Mouse (Mus musculus) embryonic facial prominence, embryonic 12.5 days (tissue): ENCODE results near the gene Hebp1. TPM values are rescaled to one million over a fixed set of nuclear protein-coding genes. Genes with fewer than 3 reads are reported as not detected.

Experiments used
- ATAC-seq: fragments of 200-750 bp; cut with Nextera tagmentation; 2 replicates; pipeline ENCODE4 v1.8.0; 2017; ENCODE audit not compliant: insufficient number of reproducible peaks, insufficient read depth, low FRiP score, low TSS enrichment
- H3K27ac ChIP-seq: fragments of 300-500 bp; sonication (generic); 2 replicates; pipeline ENCODE4 v1.5.1; 2016; ENCODE audit warnings: mild to moderate bottlenecking
- H3K27me3 ChIP-seq: fragments of 300-500 bp; sonication (generic); 2 replicates; pipeline ENCODE4 v1.6.1; 2016; ENCODE audit warnings: mild to moderate bottlenecking, moderate library complexity
- H3K36me3 ChIP-seq: fragments of 300-500 bp; sonication (generic); 2 replicates; pipeline ENCODE4 v1.6.1; 2016; ENCODE audit warnings: mild to moderate bottlenecking
- H3K4me1 ChIP-seq: fragments of 300-500 bp; sonication (generic); 2 replicates; pipeline ENCODE4 v1.6.1; 2016
- H3K4me2 ChIP-seq: fragments of 300-500 bp; sonication (generic); replicated peaks from 2 replicates; pipeline ENCODE4 v1.6.1; 2016; ENCODE audit warnings: mild to moderate bottlenecking, moderate library complexity
- H3K4me3 ChIP-seq: fragments of 300-500 bp; sonication (generic); 2 replicates; pipeline ENCODE4 v1.5.1; 2016; ENCODE audit warnings: mild to moderate bottlenecking
- H3K9ac ChIP-seq: fragments of 300-500 bp; sonication (generic); 2 replicates; pipeline ENCODE4 v1.6.1; 2016; ENCODE audit warnings: mild to moderate bottlenecking, moderate library complexity
- H3K9me3 ChIP-seq: fragments of 300-500 bp; sonication (generic); 2 replicates; pipeline ENCODE4 v1.6.1; 2016; ENCODE audit warnings: mild to moderate bottlenecking, moderate library complexity
- WGBS: fragments of 180-500 bp; shearing (Covaris S2); methylation state at CpG from one replicate; pipeline ENCODE4 v1.1.7; 2016; 5-methylcytosine and 5-hydroxymethylcytosine counted together
- polyA plus RNA-seq: library from polyadenylated mRNA; unstranded; fragments of >200 nt; fragmentation: Nextera tagmentation; extraction: Ambion mirVana; gene quantifications from 2 replicates; pipeline ENCODE4 v1.2.1, GENCODE M21; 2016

The Hebp1 gene
- polyA plus RNA-seq, 1 experiment from 2014 or later: 6.8 TPM

GRCm38 (mm10) chr6:135175014-135175413 is 22.8 kb downstream of the Hebp1 start:
- WGBS: 95% methylated on average over 1 of the region's 1 CpGs
- Histone ChIP-seq H3K4me3 (no peak overlapping the region), H3K4me1 (no peaks in the 10 kb centered on the region), H3K27me3 (no peaks in the 10 kb centered on the region), H3K9ac (no peak overlapping the region), H3K27ac (no peak overlapping the region), H3K9me3 (no peaks in the 10 kb centered on the region), H3K36me3 (no peaks in the 10 kb centered on the region), H3K4me2 (no peak overlapping the region)
- ATAC-seq: no peak

DNA sequence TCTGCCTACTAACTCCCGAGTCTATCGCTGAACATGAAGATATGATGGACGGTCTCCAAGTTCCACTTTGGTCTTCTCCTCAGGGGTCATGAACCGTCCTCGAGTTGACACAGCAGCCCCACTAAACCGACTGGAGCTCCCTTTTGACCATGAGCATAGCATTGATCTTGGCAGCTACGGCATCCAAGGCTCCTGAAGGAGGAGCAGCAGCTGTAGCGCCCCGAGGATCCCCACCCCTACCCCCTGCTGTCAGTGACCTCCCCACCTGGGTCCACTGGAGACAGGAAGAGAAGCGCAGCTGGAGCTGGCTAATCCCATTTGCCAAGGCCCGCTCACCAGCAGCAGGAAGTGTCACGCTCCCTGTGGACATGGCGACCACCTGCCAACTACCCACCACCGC is 26.1 kb downstream of the Hebp1 start:
- ATAC-seq: no peak
- Histone ChIP-seq H3K4me2 (no peak overlapping the region), H3K9me3 (no peaks in the 10 kb centered on the region), H3K27ac (no peak overlapping the region), H3K36me3 (no peaks in the 10 kb centered on the region), H3K9ac (no peak overlapping the region), H3K4me1 (0 out of 2 replicates have a peak, but pooled peaks cover 4% of the 10 kb centered on the region), H3K27me3 (no peaks in the 10 kb centered on the region), H3K4me3 (no peak overlapping the region)
- 60% methylated on average over 14 of the region's 14 CpGs for WGBS

DNA sequence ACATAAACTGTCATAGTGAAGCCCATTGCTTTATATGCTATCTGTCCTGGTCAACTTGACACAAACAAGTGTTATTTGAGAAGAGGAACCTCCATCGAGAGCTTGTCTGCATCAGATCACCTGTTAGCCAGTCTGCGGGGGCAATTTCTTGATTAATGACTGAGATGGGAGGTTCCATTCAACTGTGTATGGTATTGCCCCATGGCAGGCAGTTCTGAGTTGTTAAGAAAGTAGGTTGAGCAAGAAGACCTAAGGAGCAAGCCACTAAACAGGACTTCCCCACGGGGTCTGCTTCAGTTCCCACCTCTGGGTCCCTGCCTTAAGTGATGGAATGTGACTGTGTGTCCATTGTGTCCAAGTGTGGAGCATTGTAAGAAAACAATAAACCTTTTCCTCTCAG is 28.6 kb downstream of the Hebp1 start:
- H3K9ac ChIP-seq: no peak overlapping the region
- no peak overlapping the region for H3K4me2 ChIP-seq
- whole genome bisulfite sequencing: 89% methylated on average over 3 of the region's 3 CpGs
- no peaks in the 10 kb centered on the region for H3K36me3 ChIP-seq
- no peaks in the 10 kb centered on the region for H3K27me3 ChIP-seq
- 0 out of 2 replicates have a peak, but pooled peaks cover 4% of the 10 kb centered on the region for H3K4me1 ChIP-seq
- no peak overlapping the region for H3K27ac ChIP-seq
- no peak overlapping the region for H3K4me3 ChIP-seq
- no peak for ATAC-seq
- H3K9me3 ChIP-seq: no peaks in the 10 kb centered on the region

GRCm38 (mm10) chr6:135168471-135168870 is 29.4 kb downstream of the Hebp1 start:
- 74% methylated on average over 6 of the region's 6 CpGs for WGBS

DNA sequence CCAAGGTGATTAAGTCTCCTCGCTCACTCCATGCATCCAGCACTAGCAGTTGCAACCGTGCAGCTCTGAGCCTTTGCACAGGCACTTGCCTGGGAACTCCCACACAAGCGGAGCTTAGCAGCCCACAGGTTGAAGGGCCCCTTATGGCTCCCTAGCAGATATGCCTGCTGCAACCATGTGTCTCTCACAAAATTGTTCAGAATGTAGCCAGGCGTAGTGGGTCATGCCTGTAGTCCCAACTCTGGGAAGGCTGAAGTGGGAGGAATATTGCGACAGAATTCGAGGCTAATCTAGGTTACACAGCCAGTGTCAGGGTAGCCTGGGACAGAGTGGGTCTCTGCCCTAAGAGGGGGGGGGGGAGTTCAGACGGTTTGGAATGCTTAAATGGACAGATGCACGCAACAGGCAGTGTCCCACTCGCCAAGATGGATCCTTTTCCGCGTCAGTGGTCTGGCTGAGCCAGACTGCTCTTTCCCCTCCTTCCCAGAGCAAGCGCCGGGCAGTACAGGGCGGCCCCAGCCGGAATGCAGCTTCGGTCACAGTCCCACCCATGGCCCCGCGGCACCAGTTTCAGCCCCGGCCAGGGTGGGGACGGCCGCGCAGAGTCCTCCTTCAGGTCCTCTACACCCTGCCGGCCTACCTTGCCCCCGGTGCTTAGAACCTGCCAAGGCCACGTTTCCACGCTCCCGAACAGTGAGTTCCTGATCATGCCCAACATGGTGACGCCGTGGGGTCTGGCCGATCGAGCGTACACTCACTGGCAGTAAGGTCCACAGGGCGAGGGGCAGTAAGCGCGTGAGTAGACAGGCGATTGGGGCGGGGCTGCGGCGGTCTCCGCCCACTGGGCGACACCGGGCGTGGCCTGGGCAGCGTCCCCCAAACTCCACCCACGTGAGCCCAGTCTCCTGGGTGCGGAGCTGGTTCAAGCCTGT is 30.2 kb downstream of the Hebp1 start:
- Histone ChIP-seq H3K4me2 (peak overlapping the region; percentile 93), H3K4me1 (0 out of 2 replicates have a peak, but pooled peaks cover 6% of the 10 kb centered on the region), H3K27ac (no peak overlapping the region), H3K36me3 (no peaks in the 10 kb centered on the region), H3K27me3 (no peaks in the 10 kb centered on the region), H3K9ac (peak overlapping the region; percentile 64), H3K9me3 (no peaks in the 10 kb centered on the region), H3K4me3 (peak overlapping the region; percentile 59)
- 4% methylated on average over 46 of the region's 46 CpGs for WGBS
- ATAC-seq: peak; percentile 90

More at GRCm38 (mm10) chr6:135168471-135168870, 29.4 kb downstream of the Hebp1 start:
- no peaks in the 10 kb centered on the region for H3K27me3 ChIP-seq
- peak overlapping the region; percentile 93 for H3K4me2 ChIP-seq
- H3K9ac ChIP-seq: peak overlapping the region; percentile 64
- H3K27ac ChIP-seq: no peak overlapping the region
- ATAC-seq: no peak
- H3K4me3 ChIP-seq: peak overlapping the region; percentile 59
- H3K36me3 ChIP-seq: no peaks in the 10 kb centered on the region
- H3K9me3 ChIP-seq: no peaks in the 10 kb centered on the region
- H3K4me1 ChIP-seq: 0 out of 2 replicates have a peak, but pooled peaks cover 4% of the 10 kb centered on the region

GRCm38 (mm10) chr6:135166712-135167111 is 31.1 kb downstream of the Hebp1 start:
- Histone ChIP-seq H3K9me3 (no peaks in the 10 kb centered on the region), H3K27me3 (no peaks in the 10 kb centered on the region), H3K4me2 (no peak overlapping the region), H3K36me3 (no peaks in the 10 kb centered on the region), H3K4me3 (no peak overlapping the region), H3K4me1 (0 out of 2 replicates have a peak, but pooled peaks cover 6% of the 10 kb centered on the region), H3K27ac (no peak overlapping the region), H3K9ac (no peak overlapping the region)
- ATAC-seq: no peak
- 63% methylated on average over 5 of the region's 5 CpGs for WGBS

DNA sequence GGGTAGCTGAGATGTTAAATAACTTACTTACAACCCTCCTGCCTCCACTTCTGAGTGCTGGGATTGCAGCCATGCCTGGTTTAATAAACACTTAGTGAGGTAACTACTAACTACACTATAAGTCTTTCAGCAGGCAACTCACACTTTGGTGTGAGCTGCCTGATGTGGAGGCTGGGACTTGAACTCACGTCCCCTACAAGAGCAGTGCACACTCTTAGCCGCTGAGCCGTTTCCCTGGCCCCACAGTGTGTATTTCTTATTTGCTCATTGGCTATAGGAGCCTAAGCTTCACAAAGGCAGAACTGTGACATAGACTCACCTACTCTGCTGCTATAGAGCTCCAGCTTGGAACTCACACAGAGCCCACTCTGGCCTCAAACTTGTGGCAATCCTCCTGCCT is 31.6 kb downstream of the Hebp1 start:
- no peak overlapping the region for H3K27ac ChIP-seq
- H3K36me3 ChIP-seq: no peaks in the 10 kb centered on the region
- H3K4me3 ChIP-seq: no peak overlapping the region
- H3K9me3 ChIP-seq: no peaks in the 10 kb centered on the region
- ATAC-seq: no peak
- WGBS: 92% methylated on average over 3 of the region's 3 CpGs
- H3K4me1 ChIP-seq: 0 out of 2 replicates have a peak, but pooled peaks cover 6% of the 10 kb centered on the region
- H3K4me2 ChIP-seq: no peak overlapping the region
- H3K9ac ChIP-seq: no peak overlapping the region
- H3K27me3 ChIP-seq: no peaks in the 10 kb centered on the region

GRCm38 (mm10) chr6:135165706-135166105 is 32.1 kb downstream of the Hebp1 start:
- 83% methylated on average over 2 of the region's 2 CpGs for WGBS
- H3K27me3 ChIP-seq: no peaks in the 10 kb centered on the region
- no peak for ATAC-seq
- H3K4me1 ChIP-seq: 0 out of 2 replicates have a peak, but pooled peaks cover 6% of the 10 kb centered on the region
- no peaks in the 10 kb centered on the region for H3K9me3 ChIP-seq
- H3K4me2 ChIP-seq: no peak overlapping the region
- H3K36me3 ChIP-seq: no peaks in the 10 kb centered on the region
- no peak overlapping the region for H3K9ac ChIP-seq
- no peak overlapping the region for H3K27ac ChIP-seq
- no peak overlapping the region for H3K4me3 ChIP-seq

DNA sequence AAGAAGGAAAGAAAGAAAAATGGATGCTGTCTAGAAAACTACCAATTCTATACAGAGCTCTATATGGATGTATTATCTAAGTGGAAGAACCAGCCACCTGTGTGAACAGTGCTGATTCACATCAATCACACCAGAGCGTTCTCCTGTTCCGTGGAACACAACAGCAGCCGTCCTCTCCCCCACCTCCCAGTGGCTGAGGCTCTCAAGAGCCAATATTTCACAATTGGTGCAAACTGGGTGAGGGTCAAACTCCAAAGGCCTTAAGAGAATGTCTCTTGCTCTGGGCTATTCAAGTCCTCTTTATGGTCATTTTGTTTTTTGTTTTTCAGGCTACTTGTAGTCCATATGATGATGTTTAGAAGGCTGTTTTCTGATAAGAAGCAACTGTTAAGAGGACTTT is 32.6 kb downstream of the Hebp1 start:
- Histone ChIP-seq H3K4me2 (no peak overlapping the region), H3K36me3 (no peaks in the 10 kb centered on the region), H3K9ac (no peak overlapping the region), H3K9me3 (no peaks in the 10 kb centered on the region), H3K27me3 (no peaks in the 10 kb centered on the region), H3K27ac (no peak overlapping the region), H3K4me1 (0 out of 2 replicates have a peak, but pooled peaks cover 6% of the 10 kb centered on the region), H3K4me3 (no peak overlapping the region)
- ATAC-seq: no peak
- 86% methylated on average over 3 of the region's 3 CpGs for WGBS

DNA sequence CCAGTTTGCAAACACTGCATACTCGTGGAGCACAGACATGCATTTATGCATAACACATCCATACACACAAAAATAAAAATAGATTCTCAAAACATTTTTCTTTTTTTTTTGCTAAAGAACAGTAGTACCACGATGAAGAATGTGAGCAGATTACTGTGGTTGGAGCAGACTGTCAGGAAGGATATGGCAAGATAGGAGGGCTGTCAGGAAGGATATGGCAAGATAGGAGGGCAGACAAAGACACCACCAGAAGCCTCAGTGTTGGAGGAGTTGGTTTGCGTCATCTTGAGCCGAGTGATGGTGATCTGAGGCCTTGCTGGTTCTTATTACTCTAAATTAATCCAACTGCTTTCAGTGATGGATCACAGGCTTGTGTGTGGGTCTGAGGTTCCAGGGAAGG is 35.0 kb downstream of the Hebp1 start:
- no peak overlapping the region for H3K4me3 ChIP-seq
- no peaks in the 10 kb centered on the region for H3K9me3 ChIP-seq
- H3K4me2 ChIP-seq: no peak overlapping the region
- no peak overlapping the region for H3K27ac ChIP-seq
- ATAC-seq: no peak
- no peaks in the 10 kb centered on the region for H3K27me3 ChIP-seq
- H3K4me1 ChIP-seq: 0 out of 2 replicates have a peak, but pooled peaks cover 6% of the 10 kb centered on the region
- 73% methylated on average over 4 of the region's 4 CpGs for WGBS
- H3K36me3 ChIP-seq: no peaks in the 10 kb centered on the region
- H3K9ac ChIP-seq: no peak overlapping the region

DNA sequence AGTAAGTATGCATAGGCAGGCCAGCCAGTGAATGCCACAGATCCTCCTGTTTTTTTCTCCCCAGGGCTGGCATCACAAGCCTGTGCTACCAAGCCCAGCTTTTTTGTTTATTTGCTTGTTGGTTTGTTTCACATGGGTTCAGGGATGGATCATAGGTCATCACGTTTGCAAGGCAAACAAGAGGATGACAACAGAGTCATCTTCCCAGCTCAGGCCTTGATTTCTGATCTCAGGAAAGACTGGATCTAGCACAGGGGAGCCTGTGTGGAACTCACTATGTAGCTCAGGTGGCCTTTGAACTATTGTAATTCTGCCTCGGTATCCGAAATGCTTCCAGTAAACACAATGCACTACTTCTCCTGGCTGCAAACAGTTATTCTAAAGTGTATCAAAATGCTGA is 35.5 kb downstream of the Hebp1 start:
- H3K27me3 ChIP-seq: no peaks in the 10 kb centered on the region
- ATAC-seq: no peak
- 0 out of 2 replicates have a peak, but pooled peaks cover 4% of the 10 kb centered on the region for H3K4me1 ChIP-seq
- H3K9ac ChIP-seq: no peak overlapping the region
- no peaks in the 10 kb centered on the region for H3K36me3 ChIP-seq
- no peak overlapping the region for H3K4me3 ChIP-seq
- no peak overlapping the region for H3K27ac ChIP-seq
- whole genome bisulfite sequencing: 87% methylated on average over 3 of the region's 3 CpGs
- H3K4me2 ChIP-seq: no peak overlapping the region
- no peaks in the 10 kb centered on the region for H3K9me3 ChIP-seq

DNA sequence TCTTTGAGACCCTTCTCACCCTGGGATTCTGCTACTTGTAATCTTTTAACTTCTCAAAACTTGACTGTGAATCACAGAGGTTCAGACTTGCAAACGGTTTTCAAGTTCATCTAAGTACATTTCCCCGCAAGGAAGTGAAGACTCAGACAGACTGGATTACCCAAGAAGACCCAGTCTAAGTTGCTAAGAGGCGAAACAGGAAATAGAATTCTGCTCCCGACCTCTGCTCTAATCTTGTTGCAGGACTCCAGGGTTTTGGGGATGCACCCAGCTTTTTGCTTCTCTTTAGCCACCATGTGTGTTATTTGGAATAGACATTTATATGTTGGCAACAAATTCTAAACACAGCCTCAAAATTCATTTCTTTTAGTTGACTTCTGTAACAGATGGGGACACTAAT is 36.5 kb downstream of the Hebp1 start:
- Histone ChIP-seq H3K36me3 (no peaks in the 10 kb centered on the region), H3K4me2 (no peak overlapping the region), H3K4me1 (0 out of 2 replicates have a peak, but pooled peaks cover 2% of the 10 kb centered on the region), H3K4me3 (no peak overlapping the region), H3K9me3 (no peaks in the 10 kb centered on the region), H3K27ac (no peak overlapping the region), H3K27me3 (no peaks in the 10 kb centered on the region), H3K9ac (no peak overlapping the region)
- WGBS: 69% methylated on average over 4 of the region's 4 CpGs
- no peak for ATAC-seq
